Mouse (Mus musculus): ENCODE data around the gene Khnyn. TPM values are rescaled to one million over a fixed set of nuclear protein-coding genes. Genes with fewer than 3 reads are reported as not detected.

Gene Khnyn
- total and polyA plus RNA-seq, 2 experiments from 2014 or later = 5.3 to 20.0 TPM

DNA sequence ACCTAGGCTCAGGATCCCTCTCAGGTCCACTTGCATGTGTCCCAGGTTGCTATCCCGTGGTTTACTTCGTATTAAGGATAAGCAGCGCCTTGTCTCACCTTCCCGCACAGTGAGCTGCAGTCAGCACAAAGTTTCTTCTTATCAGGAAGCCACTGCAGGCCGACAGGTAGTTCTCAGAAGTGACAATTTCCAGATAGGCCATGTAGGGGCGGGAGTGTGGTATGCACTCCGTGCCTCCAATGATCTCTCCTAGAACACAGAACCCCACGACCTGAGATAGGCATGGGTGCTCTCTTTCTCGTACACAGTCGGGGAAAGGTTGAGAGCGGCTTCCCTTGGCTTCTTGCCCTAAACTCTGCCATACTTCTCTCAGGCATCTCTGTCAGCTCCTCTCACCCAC is 58.9 kb downstream of the Khnyn start:
- Histone ChIP-seq H3K36me3 (ENCODE audit: insufficient read depth) (no peaks in the 10 kb centered on the region), H3K27ac (ENCODE audit: low read depth, low read length) (no peak overlapping the region), H3K27me3 (ENCODE audit: insufficient read depth, low read length) (no peaks in the 10 kb centered on the region), H3K9me3 (ENCODE audit: low read length) (no peaks in the 10 kb centered on the region), H3K9ac (no peak overlapping the region), H3K4me3 (ENCODE audit: low read depth, low read length) (no peak overlapping the region), H3K4me1 (ENCODE audit: insufficient read depth) (no peaks in the 10 kb centered on the region), H3K4me2 (ENCODE audit: low read depth) (no peak overlapping the region)
- 88% methylated on average over 11 of the region's 11 CpGs for WGBS
- TF ChIP-seq CTCF (IDR thresholded peaks at IDR 0.05; ENCODE audit: low read depth) = no peak
- ATAC-seq (no peak), DNase-seq (no peak)

DNA sequence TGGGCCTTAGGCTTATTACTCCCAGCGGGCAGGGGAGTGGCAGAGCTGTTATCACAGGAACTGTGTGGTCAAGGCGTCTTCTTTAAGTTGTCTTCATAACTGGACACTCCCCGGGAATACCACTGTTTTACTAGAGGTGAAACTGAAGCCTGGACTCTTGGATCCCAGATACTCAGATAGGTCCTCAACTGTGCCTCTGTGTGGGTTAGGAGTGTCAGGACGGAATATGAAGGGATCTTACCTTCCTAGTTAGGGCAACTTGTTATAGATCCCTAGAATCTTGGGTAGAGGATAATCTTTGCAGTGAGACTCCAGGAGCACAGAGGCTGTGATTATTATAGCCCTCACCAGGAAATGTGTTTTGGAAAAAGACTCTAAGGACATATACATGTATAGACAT is 59.8 kb downstream of the Khnyn start, which contains the start of gene Cma1:
Gene Cma1, minus strand, starts transcription at position 101 of the 400 bp plus-strand sequence.
- no peak within 1 kb of the TSS for H3K9ac ChIP-seq
- no peak for DNase-seq
- ATAC-seq = no peak
- no peak within 1 kb of the TSS for H3K27ac ChIP-seq (ENCODE audit: low read depth, low read length)
- no peak within 1 kb of the TSS for H3K4me3 ChIP-seq (ENCODE audit: low read depth, low read length)
- TF ChIP-seq CTCF (IDR thresholded peaks at IDR 0.05; ENCODE audit: low read depth) = no peak
- H3K36me3 ChIP-seq (ENCODE audit: insufficient read depth) = no peaks in the 10 kb centered on the region
- no peaks in the 10 kb centered on the region for H3K27me3 ChIP-seq (ENCODE audit: insufficient read depth, low read length)
- WGBS = 85% methylated on average over 4 of the region's 4 CpGs
- H3K4me1 ChIP-seq (ENCODE audit: insufficient read depth) = no peaks in the 10 kb centered on the region
- H3K4me2 ChIP-seq (ENCODE audit: low read depth) = no peak within 1 kb of the TSS
- no peaks in the 10 kb centered on the region for H3K9me3 ChIP-seq (ENCODE audit: low read length)

DNA sequence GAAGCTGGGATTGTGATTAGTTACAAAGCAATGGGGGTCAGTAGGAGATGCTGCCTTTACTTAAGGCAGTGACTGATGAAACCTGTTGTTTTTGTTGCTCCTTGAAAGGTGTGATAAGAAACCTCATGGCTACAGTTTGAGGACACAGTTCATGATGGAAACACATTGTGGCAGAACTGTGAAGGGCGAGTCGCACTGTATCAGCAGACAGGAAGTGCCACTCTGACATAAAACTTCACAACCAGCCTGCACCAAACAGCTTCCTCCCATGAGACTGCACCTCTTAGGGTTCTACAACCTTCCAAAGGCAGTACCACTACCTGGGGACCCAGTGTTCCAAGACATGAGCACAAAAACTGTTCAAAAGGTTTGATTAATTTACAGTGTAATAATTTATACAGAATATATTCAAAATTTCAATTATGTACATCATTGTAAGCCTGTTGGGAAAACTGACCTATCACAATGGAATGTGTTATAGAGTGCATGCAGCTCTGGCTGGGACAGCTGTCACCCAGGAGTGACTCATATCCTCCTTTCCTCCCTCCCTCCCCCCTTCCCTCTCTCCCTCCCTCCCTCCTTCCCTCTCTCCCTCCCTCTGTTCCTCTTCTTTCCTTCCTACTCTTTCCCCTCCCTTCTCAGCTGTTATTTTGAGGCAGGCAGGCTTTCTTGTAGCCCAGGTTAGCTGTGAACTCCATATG is 61.7 kb downstream of the Khnyn start:
- no peak for ATAC-seq
- no peaks in the 10 kb centered on the region for H3K27me3 ChIP-seq (ENCODE audit: insufficient read depth, low read length)

More for the DNA sequence above, 61.7 kb downstream of the Khnyn start:
- H3K9me3 ChIP-seq (ENCODE audit: low read length) = no peaks in the 10 kb centered on the region
- TF ChIP-seq CTCF (IDR thresholded peaks at IDR 0.05; ENCODE audit: low read depth) = no peak
- 86% methylated on average over 2 of the region's 2 CpGs for WGBS
- no peak overlapping the region for H3K4me2 ChIP-seq (ENCODE audit: low read depth)
- H3K9ac ChIP-seq = no peak overlapping the region
- no peaks in the 10 kb centered on the region for H3K36me3 ChIP-seq (ENCODE audit: insufficient read depth)
- H3K4me3 ChIP-seq (ENCODE audit: low read depth, low read length) = no peak overlapping the region
- DNase-seq = no peak
- no peaks in the 10 kb centered on the region for H3K4me1 ChIP-seq (ENCODE audit: insufficient read depth)
- no peak overlapping the region for H3K27ac ChIP-seq (ENCODE audit: low read depth, low read length)

Other genes with a start within 250 kb of the Khnyn start
Only the 30 nearest of the 31 such genes appear.
- gene Gm49378, start 247.1 kb upstream of the Khnyn start, total RNA-seq (2014; rRNA removed) = 2.1 and 6.4 TPM in 2 replicates
- 0.97 and 1.0 TPM in 2 replicates for gene Gm49378, start 247.1 kb upstream of the Khnyn start, polyA plus RNA-seq (2015; fragmentation: Nextera tagmentation; extraction: Ambion mirVana)
- 26.5 and 33.4 TPM in 2 replicates for gene Tm9sf1, start 241.1 kb upstream of the Khnyn start, total RNA-seq (2014; rRNA removed)
- gene Tm9sf1, start 241.1 kb upstream of the Khnyn start, polyA plus RNA-seq (2015; fragmentation: Nextera tagmentation; extraction: Ambion mirVana) = 36.0 and 48.4 TPM in 2 replicates
- 0.43 and 0.46 TPM in 2 replicates for gene Tssk4, start 234.8 kb upstream of the Khnyn start, total RNA-seq (2014; rRNA removed)
- gene Tssk4, start 234.8 kb upstream of the Khnyn start, polyA plus RNA-seq (2015; fragmentation: Nextera tagmentation; extraction: Ambion mirVana) = 0.22 and 0.23 TPM in 2 replicates
- 50.8 and 51.5 TPM in 2 replicates for gene Mdp1, start 224.4 kb upstream of the Khnyn start, total RNA-seq (2014; rRNA removed)
- gene Mdp1, start 224.4 kb upstream of the Khnyn start, polyA plus RNA-seq (2015; fragmentation: Nextera tagmentation; extraction: Ambion mirVana) = 60.0 and 63.5 TPM in 2 replicates
- 19.9 and 26.9 TPM in 2 replicates for gene Gmpr2, start 213.0 kb upstream of the Khnyn start, total RNA-seq (2014; rRNA removed)
- 37.3 and 40.9 TPM in 2 replicates for gene Gmpr2, start 213.0 kb upstream of the Khnyn start, polyA plus RNA-seq (2015; fragmentation: Nextera tagmentation; extraction: Ambion mirVana)
- gene Nedd8, start 212.8 kb upstream of the Khnyn start, total RNA-seq (2014; rRNA removed) = 132 and 192 TPM in 2 replicates
- gene Nedd8, start 212.8 kb upstream of the Khnyn start, polyA plus RNA-seq (2015; fragmentation: Nextera tagmentation; extraction: Ambion mirVana) = 593 and 742 TPM in 2 replicates
- 16.9 and 26.3 TPM in 2 replicates for gene Tinf2, start 203.1 kb upstream of the Khnyn start, total RNA-seq (2014; rRNA removed)
- gene Tinf2, start 203.1 kb upstream of the Khnyn start, polyA plus RNA-seq (2015; fragmentation: Nextera tagmentation; extraction: Ambion mirVana) = 18.8 and 21.5 TPM in 2 replicates
- 0.05 and 0.15 TPM in 2 replicates for gene Tgm1, start 171.0 kb upstream of the Khnyn start, total RNA-seq (2014; rRNA removed)
- 0.15 and 0.21 TPM in 2 replicates for gene Tgm1, start 171.0 kb upstream of the Khnyn start, polyA plus RNA-seq (2015; fragmentation: Nextera tagmentation; extraction: Ambion mirVana)
- 72.8 and 73.3 TPM in 2 replicates for gene Rabggta, start 162.7 kb upstream of the Khnyn start, total RNA-seq (2014; rRNA removed)
- gene Rabggta, start 162.7 kb upstream of the Khnyn start, polyA plus RNA-seq (2015; fragmentation: Nextera tagmentation; extraction: Ambion mirVana) = 49.4 and 56.9 TPM in 2 replicates
- gene Dhrs1, start 139.3 kb upstream of the Khnyn start, total RNA-seq (2014; rRNA removed) = 70.4 and 83.8 TPM in 2 replicates
- 83.3 and 86.0 TPM in 2 replicates for gene Dhrs1, start 139.3 kb upstream of the Khnyn start, polyA plus RNA-seq (2015; fragmentation: Nextera tagmentation; extraction: Ambion mirVana)
- gene Nop9, start 139.3 kb upstream of the Khnyn start, total RNA-seq (2014; rRNA removed) = 23.3 and 34.7 TPM in 2 replicates
- 21.4 and 25.6 TPM in 2 replicates for gene Nop9, start 139.3 kb upstream of the Khnyn start, polyA plus RNA-seq (2015; fragmentation: Nextera tagmentation; extraction: Ambion mirVana)
- gene Cideb, start 126.5 kb upstream of the Khnyn start, total RNA-seq (2014; rRNA removed) = 0.23 and 0.43 TPM in 2 replicates
- gene Cideb, start 126.5 kb upstream of the Khnyn start, polyA plus RNA-seq (2015; fragmentation: Nextera tagmentation; extraction: Ambion mirVana) = 0.20 and 0.54 TPM in 2 replicates
- 0.38 TPM in 2 replicates for gene Ltb4r2, start 123.5 kb upstream of the Khnyn start, total RNA-seq (2014; rRNA removed)
- gene Ltb4r2, start 123.5 kb upstream of the Khnyn start, polyA plus RNA-seq (2015; fragmentation: Nextera tagmentation; extraction: Ambion mirVana) = 0.65 and 1.1 TPM in 2 replicates
- gene Ltb4r1, start 119.0 kb upstream of the Khnyn start, total RNA-seq (2014; rRNA removed) = 0.38 and 0.48 TPM in 2 replicates
- gene Ltb4r1, start 119.0 kb upstream of the Khnyn start, polyA plus RNA-seq (2015; fragmentation: Nextera tagmentation; extraction: Ambion mirVana) = 0.90 and 0.99 TPM in 2 replicates
- 1.6 and 3.6 TPM in 2 replicates for gene Adcy4, start 100.9 kb upstream of the Khnyn start, total RNA-seq (2014; rRNA removed)
- 1.6 and 1.7 TPM in 2 replicates for gene Adcy4, start 100.9 kb upstream of the Khnyn start, polyA plus RNA-seq (2015; fragmentation: Nextera tagmentation; extraction: Ambion mirVana)
- gene Ripk3, start 96.1 kb upstream of the Khnyn start, total RNA-seq (2014; rRNA removed) = 0.46 and 0.90 TPM in 2 replicates
- 0.86 and 2.0 TPM in 2 replicates for gene Ripk3, start 96.1 kb upstream of the Khnyn start, polyA plus RNA-seq (2015; fragmentation: Nextera tagmentation; extraction: Ambion mirVana)
- gene Nfatc4, start 61.8 kb upstream of the Khnyn start, total RNA-seq (2014; rRNA removed) = 6.0 and 11.9 TPM in 2 replicates
- 3.2 and 3.9 TPM in 2 replicates for gene Nfatc4, start 61.8 kb upstream of the Khnyn start, polyA plus RNA-seq (2015; fragmentation: Nextera tagmentation; extraction: Ambion mirVana)
- gene Nynrin, start 30.9 kb upstream of the Khnyn start, total RNA-seq (2014; rRNA removed) = 24.2 and 28.5 TPM in 2 replicates
- gene Nynrin, start 30.9 kb upstream of the Khnyn start, polyA plus RNA-seq (2015; fragmentation: Nextera tagmentation; extraction: Ambion mirVana) = 4.4 and 5.5 TPM in 2 replicates
- 0.29 and 0.46 TPM in 2 replicates for gene Cbln3, start 555 bp upstream of the Khnyn start, total RNA-seq (2014; rRNA removed)
- gene Cbln3, start 555 bp upstream of the Khnyn start, polyA plus RNA-seq (2015; fragmentation: Nextera tagmentation; extraction: Ambion mirVana) = 0.24 and 0.33 TPM in 2 replicates
- gene Sdr39u1, start 15.3 kb downstream of the Khnyn start, total RNA-seq (2014; rRNA removed) = 96.2 and 103 TPM in 2 replicates
- 131 and 132 TPM in 2 replicates for gene Sdr39u1, start 15.3 kb downstream of the Khnyn start, polyA plus RNA-seq (2015; fragmentation: Nextera tagmentation; extraction: Ambion mirVana)
- 0.76 and 2.6 TPM in 2 replicates for gene Cma1, start 59.7 kb downstream of the Khnyn start, total RNA-seq (2014; rRNA removed)
- 3.7 and 4.4 TPM in 2 replicates for gene Cma1, start 59.7 kb downstream of the Khnyn start, polyA plus RNA-seq (2015; fragmentation: Nextera tagmentation; extraction: Ambion mirVana)
- gene Cma2, start 66.0 kb downstream of the Khnyn start, total RNA-seq (2014; rRNA removed) = not detected in 2 replicates
- not detected in 2 replicates for gene Cma2, start 66.0 kb downstream of the Khnyn start, polyA plus RNA-seq (2015; fragmentation: Nextera tagmentation; extraction: Ambion mirVana)
- gene Mcpt1, start 133.0 kb downstream of the Khnyn start, total RNA-seq (2014; rRNA removed) = not detected in 2 replicates
- not detected in 2 replicates for gene Mcpt1, start 133.0 kb downstream of the Khnyn start, polyA plus RNA-seq (2015; fragmentation: Nextera tagmentation; extraction: Ambion mirVana)
- gene Mcpt9, start 145.5 kb downstream of the Khnyn start, total RNA-seq (2014; rRNA removed) = not detected in 2 replicates
- not detected in 2 replicates for gene Mcpt9, start 145.5 kb downstream of the Khnyn start, polyA plus RNA-seq (2015; fragmentation: Nextera tagmentation; extraction: Ambion mirVana)
- not detected in 2 replicates for gene Mcpt2, start 157.1 kb downstream of the Khnyn start, total RNA-seq (2014; rRNA removed)
- gene Mcpt2, start 157.1 kb downstream of the Khnyn start, polyA plus RNA-seq (2015; fragmentation: Nextera tagmentation; extraction: Ambion mirVana) = not detected in 2 replicates
- gene Mcpt4, start 177.4 kb downstream of the Khnyn start, total RNA-seq (2014; rRNA removed) = 0.46 TPM in 1 of 2 replicates, not detected in the other
- 0.36 TPM in 1 of 2 replicates, not detected in the other for gene Mcpt4, start 177.4 kb downstream of the Khnyn start, polyA plus RNA-seq (2015; fragmentation: Nextera tagmentation; extraction: Ambion mirVana)
- gene Mcpt8, start 200.3 kb downstream of the Khnyn start, total RNA-seq (2014; rRNA removed) = not detected in 2 replicates
- gene Mcpt8, start 200.3 kb downstream of the Khnyn start, polyA plus RNA-seq (2015; fragmentation: Nextera tagmentation; extraction: Ambion mirVana) = not detected in 2 replicates
- 0.92 TPM in 1 of 2 replicates, not detected in the other for gene Ctsg, start 217.6 kb downstream of the Khnyn start, total RNA-seq (2014; rRNA removed)
- gene Ctsg, start 217.6 kb downstream of the Khnyn start, polyA plus RNA-seq (2015; fragmentation: Nextera tagmentation; extraction: Ambion mirVana) = 0.41 TPM in 1 of 2 replicates, not detected in the other
- not detected in 2 replicates for gene Gzme, start 235.7 kb downstream of the Khnyn start, total RNA-seq (2014; rRNA removed)
- not detected in 2 replicates for gene Gzme, start 235.7 kb downstream of the Khnyn start, polyA plus RNA-seq (2015; fragmentation: Nextera tagmentation; extraction: Ambion mirVana)
- not detected in 2 replicates for gene Gzmd, start 247.7 kb downstream of the Khnyn start, total RNA-seq (2014; rRNA removed)
- not detected in 2 replicates for gene Gzmd, start 247.7 kb downstream of the Khnyn start, polyA plus RNA-seq (2015; fragmentation: Nextera tagmentation; extraction: Ambion mirVana)